Mouse (Mus musculus) monocyte, adult 5-6 weeks (primary cell): Measurements from ENCODE around the gene Zbtb14. TPM values are rescaled to one million over a fixed set of nuclear protein-coding genes. Genes with fewer than 3 reads are reported as not detected.

Source experiments
- ATAC-seq: fragments of 153-309, 156-312 bp; replicated peaks from 2 replicates; pipeline ENCODE4 v1.8.0; 2017; ENCODE audit warnings: mild to moderate bottlenecking; ENCODE audit not compliant: low TSS enrichment, insufficient number of reproducible peaks, severe bottlenecking, poor library complexity, low FRiP score
- total RNA-seq: library from RNA; stranded (forward); fragments of 200-1000, 200-491, 200-594 nt; gene quantifications from 3 replicates; pipeline ENCODE4 v1.2.3, GENCODE M21; 2017

Zbtb14 gene
- total RNA-seq, 1 experiment from 2014 or later, result 24.5 TPM

GRCm38 (mm10) chr17:69438990-69439491 is 56.2 kb downstream of the Zbtb14 start, which contains the start of gene Akain1:
Akain1 (plus strand) TSS chr17:69439326.
- no peak for ATAC-seq

GRCm38 (mm10) chr17:69439571-69440480 is 57.0 kb downstream of the Zbtb14 start:
- no peak for ATAC-seq

Other genes starting within 250 kb of the Zbtb14 start
- not detected in 3 replicates for gene Akain1, start 56.3 kb downstream of the Zbtb14 start, total RNA-seq